Mouse (Mus musculus) layer of hippocampus, postnatal 10 days (tissue): ENCODE results near the gene Nmt1. TPM values are rescaled to one million over a fixed set of nuclear protein-coding genes. Genes with fewer than 3 reads are reported as not detected.

Experiments
- DNase-seq, 2 experiments: peaks; one replicate each; pipeline ENCODE4 v3.0.0; 2021; ENCODE audit warnings: low spot score in 2 of 2
- total RNA-seq, 2 experiments: library from RNA; stranded (reverse); gene quantifications; 2 replicates each; pipeline ENCODE4 v1.2.3; 2021

Gene Nmt1
- total RNA-seq, 2 experiments from 2014 or later, result 79.7 to 87.3 TPM

DNA sequence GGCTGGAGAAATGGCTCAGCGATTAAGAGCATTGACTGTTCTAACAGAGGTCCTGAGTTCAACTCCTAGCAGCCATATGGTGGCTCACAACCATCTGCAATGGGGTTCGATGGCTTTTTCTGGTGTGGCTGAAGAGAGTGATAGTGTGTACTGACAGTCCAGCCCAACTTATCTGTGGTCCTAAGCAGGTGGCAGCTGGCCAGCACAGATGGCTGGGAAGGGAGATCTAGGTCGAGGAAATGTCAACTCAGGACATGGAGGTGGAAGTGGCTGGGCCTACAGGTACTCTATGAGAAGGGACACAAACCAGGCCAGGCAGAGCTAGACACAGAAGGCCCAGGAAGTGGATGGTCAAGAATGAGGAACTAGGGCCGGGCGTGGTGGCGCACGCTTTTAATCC lies 48.0 kb downstream of the Nmt1 start:
- DNase-seq, result no peak

DNA sequence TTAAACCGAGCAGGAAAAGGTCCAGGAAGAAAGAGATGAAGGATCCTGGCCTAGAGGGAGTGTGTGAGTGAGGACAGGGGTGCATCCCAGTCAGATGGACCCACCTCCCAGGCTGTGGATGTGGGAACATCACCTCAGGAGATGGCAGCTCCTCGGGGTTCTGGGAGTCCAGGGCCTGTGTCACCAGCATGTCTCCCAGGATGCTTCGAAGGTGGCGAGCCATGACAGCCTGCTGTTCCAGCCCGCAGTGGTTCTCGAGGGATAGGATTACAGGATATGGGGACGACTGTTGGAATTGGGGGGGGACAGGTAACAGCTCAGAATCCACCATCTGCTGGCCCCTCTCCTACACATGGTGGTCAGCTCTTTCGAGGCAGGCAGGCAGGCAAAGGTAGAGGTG lies 48.6 kb downstream of the Nmt1 start:
- DNase-seq, result no peak

DNA sequence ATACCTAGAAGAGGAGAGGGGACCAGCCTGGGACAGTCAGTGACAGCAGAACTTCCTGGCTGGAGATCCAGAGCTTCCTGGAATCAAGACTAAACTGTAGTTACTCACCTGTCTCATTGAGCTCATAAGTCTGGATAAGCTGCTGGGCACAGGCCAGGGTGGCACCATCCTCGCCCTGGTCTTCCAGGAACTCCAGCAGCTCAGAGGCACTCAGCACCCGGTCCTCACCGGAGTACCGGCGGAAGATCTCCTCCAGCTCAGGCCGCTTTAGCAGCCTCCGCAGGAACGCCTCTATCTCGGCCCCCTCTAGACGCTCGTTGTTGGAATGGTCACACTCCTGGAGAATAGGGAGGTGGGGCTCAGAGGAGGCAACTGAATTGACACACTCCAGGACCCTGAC lies 50.1 kb downstream of the Nmt1 start:
- DNase-seq, result no peak

DNA sequence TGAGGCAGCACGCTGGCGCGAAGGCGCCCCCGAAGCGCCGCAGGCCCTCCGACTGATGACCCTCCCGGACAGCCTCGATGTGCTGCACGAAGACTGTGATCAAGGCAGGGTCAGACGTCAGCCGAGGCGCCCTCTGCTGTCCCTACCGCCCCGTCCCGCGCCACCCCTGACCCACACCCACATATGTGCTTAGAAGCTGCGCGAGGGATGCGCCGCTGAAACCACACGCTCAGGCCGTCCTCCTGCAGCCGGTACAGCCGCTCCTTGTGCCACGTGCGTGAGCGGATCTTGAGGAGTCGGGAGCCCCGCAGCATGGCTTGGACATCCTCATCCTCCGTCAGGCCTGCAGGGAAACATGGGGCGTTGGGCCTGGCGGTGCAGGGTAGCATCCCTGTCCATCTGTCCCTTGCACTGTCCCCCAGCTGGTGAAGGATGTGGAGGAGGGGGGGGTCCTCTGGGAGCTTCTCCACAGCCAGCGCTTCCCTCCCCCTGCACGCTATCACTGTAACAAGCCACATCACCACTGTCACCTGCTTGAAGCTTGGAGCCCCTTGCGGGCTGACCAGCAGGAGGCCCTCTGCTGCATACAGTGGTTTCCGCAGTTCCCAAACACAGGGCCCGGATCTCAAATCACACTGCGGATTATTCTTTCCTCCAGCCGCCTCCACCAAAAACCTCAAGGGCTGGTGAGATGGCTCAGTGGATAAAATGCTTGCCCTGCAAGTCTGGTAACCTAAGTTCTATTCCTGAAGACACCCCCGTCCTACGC lies 52.5 kb downstream of the Nmt1 start:
- no peak for DNase-seq

DNA sequence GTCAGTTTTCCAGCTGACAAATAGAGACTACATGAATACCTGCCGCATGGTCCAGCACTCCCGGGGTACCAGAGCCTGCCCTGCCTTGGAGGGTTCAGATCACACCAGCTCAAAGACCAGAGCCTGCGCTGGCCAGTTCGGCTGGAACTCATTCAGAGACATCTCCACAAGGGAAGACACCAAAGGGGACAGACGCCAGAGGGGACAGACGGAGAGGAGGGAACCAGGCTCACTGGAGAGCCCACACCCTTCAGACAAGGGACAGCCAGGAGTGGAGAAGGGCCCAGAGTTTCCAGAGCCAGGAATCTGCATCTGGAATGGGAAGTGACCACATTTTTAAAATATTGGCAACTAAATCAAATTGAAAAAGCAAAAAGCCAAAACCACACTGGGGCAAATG lies 53.6 kb downstream of the Nmt1 start:
- no peak for DNase-seq

DNA sequence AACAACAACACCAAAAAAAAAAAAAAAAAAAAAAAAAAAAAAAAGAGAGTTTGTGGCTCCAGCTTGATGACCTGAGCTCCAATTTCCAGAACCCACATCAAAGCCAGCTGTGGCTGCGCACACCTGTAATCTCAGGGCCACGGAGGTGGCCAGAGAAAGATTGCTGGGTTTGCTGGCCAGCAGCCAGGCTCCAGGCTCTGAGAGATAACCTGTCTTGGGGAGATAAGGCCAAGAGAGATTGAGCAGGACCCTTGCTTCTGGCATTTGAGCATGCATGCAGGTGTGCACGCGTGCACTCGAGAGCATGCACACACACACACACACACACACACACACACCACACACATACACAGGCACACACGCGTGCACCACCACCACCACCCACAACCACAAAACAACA lies 65.3 kb downstream of the Nmt1 start:
- no peak for DNase-seq

DNA sequence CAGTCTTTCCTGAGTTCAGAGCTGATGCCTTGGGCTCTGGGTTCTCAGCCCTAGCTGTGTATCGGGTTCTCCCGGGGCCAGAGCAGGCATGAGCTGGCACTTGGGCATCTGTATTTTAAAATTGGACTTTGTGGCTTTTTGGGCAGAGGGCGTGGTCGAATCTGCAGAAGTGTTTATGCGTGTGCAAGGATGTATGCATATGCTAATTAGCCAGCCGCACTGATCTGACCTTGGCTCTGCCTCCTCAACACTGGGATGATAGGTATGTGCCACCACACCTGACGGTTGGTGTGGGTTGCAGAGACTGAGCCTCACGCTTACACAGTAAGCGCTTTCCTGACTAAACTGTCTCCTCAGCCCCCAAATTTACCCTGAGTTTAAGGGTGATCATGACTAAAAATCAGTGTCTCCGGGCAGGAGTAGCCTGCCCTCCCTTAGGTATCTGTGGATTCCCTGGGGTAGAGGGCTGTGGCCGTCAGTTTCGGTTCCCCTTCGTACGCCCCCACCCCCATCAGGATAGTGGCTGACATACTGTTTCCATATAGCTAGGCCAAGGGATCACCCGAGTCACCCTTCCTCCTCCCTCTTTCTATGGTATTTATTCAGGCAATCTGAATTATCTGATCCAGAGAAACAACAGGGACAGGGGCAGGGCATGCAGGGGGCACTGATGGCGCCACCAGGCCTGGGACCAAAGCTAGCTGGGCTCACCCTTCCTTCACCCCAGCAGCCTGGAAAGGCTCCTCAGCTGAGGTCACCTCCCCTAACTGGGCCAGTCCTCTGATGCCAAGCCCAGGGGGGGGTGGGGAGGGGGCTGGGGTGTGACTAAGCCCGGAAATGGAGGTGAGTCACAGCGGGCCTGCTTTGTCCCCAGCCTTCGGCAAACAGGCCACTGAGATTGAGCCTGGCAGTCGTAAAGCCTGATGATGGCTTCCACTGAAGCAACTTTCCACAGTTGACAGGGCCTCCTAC lies 66.2 kb downstream of the Nmt1 start:
- DNase-seq, result no peak

DNA sequence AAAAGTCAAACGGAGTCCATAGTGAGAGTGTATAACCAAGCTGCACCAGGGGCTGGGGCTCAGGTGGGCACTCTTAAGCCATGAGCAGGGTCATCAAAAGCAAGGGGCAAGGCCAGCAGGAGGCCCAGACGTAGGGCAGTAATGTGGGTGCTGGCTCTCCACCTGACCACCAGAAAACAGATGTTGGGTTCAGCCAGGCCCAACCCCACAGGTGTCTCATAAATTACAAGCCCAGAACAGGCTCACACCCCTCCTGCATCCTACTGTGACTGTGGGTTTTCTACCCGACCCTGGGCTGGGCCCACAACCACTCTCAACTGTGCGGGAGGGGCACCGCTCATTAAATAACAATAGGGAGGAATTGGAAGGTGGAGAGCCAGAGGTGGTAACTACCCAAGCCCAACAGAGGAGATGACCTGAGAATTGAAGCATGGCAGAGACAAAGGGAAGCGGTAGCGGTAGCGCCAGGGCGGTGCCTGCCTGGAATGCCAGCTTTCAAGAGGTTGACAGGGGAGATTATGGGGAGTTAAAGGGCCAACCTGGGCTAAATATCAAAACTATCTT lies 67.2 kb downstream of the Nmt1 start:
- DNase-seq, result no peak

DNA sequence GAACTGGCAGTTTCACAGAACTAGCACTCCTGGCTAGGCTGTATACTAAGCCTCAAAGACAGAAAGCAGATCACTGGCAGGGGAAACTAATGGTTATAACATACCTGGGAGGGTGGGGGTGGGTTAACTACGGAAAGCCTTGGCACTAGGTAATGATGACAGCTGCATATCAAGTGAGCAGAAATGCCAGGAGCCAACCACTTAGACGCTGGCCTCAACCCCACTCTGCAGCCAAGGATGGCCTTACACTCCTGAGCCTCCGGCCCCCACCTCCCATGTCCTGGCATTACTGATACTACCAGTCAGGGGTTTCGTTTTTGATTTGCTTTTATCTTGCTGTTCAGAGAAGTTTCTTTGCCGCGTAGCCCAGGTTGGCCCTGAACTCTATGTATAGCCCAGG lies 67.8 kb downstream of the Nmt1 start:
- DNase-seq, result no peak

DNA sequence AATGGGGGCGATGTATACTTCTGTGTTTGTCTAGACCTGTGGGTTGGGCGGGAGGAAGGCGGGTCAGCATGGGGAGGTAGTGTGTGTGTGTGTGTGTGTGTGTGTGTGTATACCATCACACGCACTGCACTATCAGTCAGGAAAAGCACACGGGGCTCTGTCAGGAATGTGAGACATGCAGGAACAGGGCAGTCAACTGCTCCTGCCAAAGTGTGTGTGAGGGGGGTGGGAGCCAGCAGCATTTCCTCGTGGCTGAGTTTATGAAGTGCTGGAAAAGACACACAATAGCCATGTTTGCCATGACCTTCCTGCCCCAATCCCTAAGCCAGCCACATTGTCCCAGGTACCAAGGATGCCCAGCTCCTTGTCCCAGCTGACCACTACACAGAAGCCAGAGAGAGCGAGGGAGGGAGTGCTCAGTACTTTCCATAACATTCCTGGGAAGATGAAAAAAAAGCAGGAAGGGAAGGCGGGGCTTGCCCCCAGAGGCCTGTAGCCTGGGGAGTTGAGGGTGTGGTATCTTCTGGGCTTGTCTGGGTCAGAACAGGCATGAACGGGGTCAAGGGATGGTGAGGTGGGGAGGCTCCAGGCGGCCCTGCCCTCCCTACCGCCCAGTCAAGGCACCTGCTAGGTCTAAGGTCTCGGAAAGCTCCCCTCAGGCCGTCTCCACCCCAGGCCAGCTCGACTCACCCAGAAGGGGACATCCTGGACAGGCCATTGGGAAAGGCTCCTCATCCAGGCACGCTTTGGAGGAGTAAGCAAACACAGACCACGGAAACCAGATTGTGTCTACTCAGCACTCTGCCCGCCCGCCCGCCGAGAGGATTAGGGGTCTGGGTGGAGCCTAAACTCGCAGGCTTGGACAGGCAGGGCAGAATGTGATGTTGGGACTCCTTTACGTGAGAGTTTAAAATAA lies 69.2 kb downstream of the Nmt1 start:
- DNase-seq, result no peak

DNA sequence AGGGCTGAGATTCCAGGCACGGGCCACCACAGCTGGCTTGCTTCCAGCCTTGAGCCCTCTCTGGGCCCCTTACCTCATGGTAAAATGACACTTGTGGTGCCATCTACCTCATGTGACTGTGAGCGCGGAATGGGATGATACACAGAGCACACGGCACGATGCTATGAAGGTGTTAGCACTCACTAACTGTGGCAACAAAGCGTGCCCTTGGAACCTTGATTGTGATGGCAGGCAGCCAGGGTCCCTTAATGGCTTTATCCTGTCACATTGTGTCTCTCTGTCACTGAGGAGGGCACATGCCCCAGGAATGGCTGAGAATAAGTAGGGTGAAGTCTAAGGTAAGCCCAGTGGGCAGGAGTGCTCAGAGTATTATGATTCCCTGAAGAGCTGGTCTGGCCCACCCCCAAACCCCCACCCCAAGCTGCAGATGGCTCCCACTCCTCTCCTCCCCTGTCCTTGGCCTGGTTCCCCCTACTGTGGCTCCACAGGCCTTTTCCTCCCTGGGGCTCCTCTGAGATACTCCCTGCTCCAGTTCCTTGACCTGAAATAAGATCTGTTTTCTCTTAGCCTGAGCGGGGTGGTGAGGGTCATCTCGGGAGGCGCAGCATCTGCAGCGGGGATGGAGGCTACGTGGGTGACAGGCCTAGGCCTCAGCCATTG lies 70.7 kb downstream of the Nmt1 start:
- no peak for DNase-seq

DNA sequence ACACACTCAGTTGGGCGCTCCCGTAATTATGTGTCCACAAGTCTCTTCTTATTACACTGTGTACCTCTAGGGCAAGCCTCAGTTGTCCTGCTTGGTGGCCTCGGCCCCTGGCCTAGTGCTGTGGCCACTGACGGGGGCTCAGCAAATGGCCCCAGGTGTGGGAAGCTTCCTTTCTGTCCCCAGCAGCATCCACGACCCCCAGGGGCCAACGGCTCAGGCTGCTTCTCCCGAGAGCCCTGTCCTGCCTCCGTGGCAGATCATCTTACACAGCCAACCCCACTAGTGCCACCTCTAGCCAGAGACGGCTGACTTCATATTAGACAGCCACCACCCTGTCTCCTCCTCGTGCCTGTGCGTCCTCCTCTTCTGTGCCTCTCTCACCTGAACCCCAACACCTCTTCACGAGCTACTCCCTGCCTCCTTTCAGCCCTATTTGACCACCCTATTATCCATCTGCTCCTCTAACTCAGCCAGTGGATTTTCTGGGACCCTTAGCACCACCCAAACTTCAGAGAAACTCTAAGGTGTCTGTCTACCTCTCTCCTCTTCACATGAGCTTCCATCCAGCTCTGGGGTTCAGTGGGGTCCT lies 71.5 kb downstream of the Nmt1 start:
- no peak for DNase-seq

DNA sequence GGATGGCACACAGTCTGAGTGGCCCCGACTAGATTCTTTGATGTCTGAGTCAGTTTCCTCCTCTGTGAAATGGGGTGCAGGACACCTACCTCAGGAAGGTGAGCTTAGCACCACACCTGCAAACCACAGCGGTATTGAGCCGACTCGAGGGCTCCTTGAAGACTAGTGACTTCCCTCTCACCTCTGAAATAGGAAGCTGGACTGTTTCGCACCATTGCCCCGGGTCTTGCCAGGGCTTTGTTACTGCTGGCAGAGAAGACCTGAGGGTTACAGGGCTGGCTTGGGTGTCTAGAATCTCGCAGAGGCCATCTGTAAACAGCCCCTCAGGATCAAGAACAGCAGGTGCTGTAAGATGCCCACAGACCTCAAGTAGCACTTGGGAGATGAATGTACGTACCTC lies 72.4 kb downstream of the Nmt1 start:
- DNase-seq, result no peak

DNA sequence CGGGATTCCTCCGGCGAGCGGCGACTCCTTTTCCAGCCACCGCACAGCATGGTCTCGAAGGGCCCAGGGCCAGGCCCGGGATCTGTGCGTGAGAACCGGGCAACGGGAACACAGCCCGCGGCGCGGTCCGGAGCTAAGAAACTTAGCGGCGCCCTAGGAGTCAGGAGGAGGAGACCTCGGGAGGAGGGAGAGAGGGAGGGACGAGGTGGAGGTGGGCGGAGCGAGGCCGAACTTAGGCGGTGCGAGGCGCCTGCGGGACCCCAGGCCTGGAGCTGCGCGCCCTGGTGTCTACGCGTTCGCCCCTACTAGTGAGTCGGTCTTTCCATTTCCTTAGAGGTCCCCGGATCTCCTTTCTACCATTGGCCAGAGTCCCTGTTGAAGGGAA lies 73.5 kb downstream of the Nmt1 start, which contains the start of the genes Plcd3 and Acbd4:
Gene Plcd3 (minus strand): TSS at position 178 of the 385 bp plus-strand sequence.
Gene Acbd4 (plus strand): TSS at position 202 of the 385 bp plus-strand sequence.
- DNase-seq, result peak; percentile 61 to 74

DNA sequence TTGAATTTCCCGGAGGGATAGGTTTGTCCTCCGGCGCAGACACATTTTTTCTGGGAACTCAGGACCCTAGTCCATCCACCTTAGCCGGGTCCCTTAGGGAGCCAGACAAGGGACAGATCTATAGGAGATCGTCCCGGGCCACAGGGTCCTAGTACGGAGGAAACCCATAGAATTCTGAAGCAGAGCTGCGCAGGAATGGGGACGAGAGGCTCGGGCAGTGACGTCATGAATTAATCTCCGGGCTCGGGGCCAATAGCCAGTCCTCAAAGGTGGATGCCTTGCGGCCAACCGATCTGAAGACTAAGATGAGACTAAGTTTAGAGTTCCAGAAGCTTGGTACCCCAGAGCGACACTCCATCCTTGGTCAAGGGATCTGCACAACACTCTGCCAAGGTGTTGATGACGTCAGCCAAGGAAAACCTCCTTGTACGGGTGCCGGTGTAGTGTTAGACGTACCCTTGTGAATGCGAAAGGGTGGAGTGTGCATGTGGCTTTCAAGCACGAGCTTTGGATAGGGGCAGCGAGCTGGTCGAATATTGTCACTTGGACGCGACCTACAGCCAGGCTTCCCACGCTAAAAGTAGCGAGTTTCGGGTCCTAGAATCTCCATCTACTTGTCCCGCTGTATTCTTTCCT lies 74.0 kb downstream of the Nmt1 start:
- DNase-seq, result peak; percentile 67 to 74

DNA sequence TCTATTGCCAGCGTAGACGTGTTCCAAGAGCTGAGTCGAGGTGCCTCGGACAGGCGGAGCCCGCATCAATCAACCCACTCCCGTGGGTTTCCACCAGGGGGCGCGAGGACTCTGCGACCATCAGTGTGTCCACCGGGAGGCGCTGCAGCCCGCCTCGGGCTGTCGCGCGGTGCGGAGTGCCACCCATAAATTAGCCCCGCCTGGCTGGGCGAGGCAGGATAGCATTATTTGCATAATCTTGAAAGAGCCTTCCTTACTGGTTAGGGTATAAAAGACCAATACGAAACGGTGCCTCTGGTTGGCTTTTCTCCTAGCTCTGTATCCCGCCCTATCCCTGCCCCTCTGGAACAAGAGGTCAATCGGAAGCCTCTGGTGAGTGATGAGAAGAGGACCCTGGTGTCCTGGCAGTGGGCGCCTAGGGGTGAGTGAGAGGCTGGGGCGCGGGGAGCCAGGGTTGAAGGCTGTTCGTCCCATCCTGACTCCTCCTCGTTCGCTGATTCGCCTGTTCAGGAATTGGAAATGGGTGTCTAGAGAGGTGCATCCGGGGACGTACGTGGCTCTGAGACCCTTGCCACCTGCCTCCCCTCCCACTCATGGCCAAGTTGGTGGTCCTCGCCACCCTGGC lies 74.8 kb downstream of the Nmt1 start:
- peak; percentile 99 for DNase-seq

DNA sequence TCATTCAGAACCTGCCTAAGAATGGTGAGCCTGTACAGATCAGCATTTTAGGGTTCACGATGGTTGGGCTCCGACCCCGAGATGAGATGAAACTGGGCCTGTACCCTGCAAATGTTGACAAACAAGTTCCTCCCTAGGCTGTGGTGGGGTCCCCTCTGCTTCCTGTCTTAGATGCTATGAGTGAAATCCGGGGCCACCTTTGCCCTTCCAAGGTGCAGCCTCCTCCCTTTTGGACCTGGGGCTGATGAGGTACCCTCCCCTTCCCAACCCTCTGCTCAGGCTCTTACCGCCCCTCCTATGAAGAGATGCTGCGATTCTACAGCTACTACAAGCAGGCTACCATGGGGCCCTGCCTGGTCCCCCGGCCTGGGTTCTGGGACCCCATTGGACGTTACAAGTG lies 75.6 kb downstream of the Nmt1 start:
- no peak for DNase-seq

DNA sequence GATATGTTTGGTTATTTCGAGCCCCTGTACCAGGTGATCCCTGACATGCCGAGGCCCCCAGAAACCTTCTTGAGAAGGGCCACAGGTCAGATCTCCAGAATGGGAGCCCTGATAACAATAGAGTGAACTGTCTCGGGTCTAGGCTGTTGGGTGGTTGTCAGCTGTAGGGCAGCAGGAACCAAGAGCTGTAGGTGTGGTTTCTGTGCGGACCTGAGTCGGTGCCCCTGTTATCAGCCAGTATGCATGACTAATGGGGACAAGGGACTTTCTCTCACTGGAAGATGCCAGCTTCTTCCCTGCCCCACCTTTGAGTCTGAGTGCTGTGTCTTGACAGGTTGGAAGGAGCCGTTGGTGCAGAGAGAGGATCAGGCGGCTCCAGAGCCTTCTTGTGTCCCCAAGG lies 76.5 kb downstream of the Nmt1 start:
- DNase-seq, result no peak

DNA sequence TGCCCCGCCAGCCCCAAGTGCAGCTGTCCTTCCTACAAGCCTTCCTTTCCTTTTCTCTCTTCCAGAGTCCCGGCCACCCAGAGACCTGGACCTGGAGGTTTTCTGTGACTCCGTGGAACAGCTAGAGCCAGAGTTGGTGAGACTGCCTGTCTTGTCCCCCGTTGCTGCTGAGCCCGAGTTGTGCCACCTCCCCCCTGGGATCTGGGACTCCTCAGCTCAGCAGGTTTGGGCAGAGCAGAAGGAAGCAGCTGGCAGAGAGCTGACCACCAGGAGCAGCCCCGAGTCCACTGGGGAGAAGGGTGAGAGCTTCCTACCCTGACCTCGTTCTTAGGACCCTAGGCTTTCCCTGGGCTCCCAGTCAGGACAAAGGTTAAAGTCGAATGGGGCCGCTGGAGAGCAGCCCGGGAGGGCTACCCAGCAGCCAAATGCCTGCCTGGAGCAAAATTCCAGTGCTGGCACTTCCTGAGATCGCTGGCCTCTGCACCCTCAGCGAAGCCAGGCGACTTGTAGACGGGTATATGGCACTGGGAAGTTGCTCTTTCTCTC lies 77.3 kb downstream of the Nmt1 start:
- DNase-seq, result no peak
